Mouse (Mus musculus) testis, adult 2 months (tissue): ENCODE data around the gene Cacna1a. TPM values are rescaled to one million over a fixed set of nuclear protein-coding genes. Genes with fewer than 3 reads are reported as not detected.

Experiments used
- H3K27ac ChIP-seq: fragments of 200-500 bp; 2 replicates; pipeline ENCODE4 v1.5.1; 2012; ENCODE audit warnings: low read depth, low read length; ENCODE audit not compliant: control insufficient read depth, insufficient read depth
- H3K27me3 ChIP-seq: fragments of 200-500 bp; 2 replicates; pipeline ENCODE4 v1.6.1; 2012; ENCODE audit warnings: mild to moderate bottlenecking, low read length, moderate library complexity; ENCODE audit not compliant: control insufficient read depth, insufficient read depth
- H3K36me3 ChIP-seq: fragments of 200-500 bp; 2 replicates; pipeline ENCODE4 v1.6.1; 2012; ENCODE audit warnings: mild to moderate bottlenecking, low read length; ENCODE audit not compliant: control insufficient read depth, insufficient read depth
- H3K4me1 ChIP-seq: fragments of 200-500 bp; 2 replicates; pipeline ENCODE4 v1.6.1; 2012; ENCODE audit warnings: low read length; ENCODE audit not compliant: control insufficient read depth, insufficient read depth
- H3K4me3 ChIP-seq: fragments of 200-500 bp; 2 replicates; pipeline ENCODE4 v1.5.1; 2012; ENCODE audit warnings: low read depth, mild to moderate bottlenecking, low read length, moderate library complexity, mixed read lengths; ENCODE audit not compliant: control insufficient read depth
- CTCF ChIP-seq: fragments of 200-500 bp; IDR thresholded peaks from 2 replicates; pipeline ENCODE4 v1.5.1; 2012; ENCODE audit warnings: low read depth, mild to moderate bottlenecking, inconsistent platforms, low read length, moderate library complexity; ENCODE audit not compliant: control insufficient read depth, insufficient read depth, insufficient replicate concordance
- POLR2A ChIP-seq: fragments of 200-500 bp; IDR thresholded peaks from 2 replicates; pipeline ENCODE4 v1.6.1; 2012; ENCODE audit warnings: low read depth, mild to moderate bottlenecking, inconsistent platforms, low read length, moderate library complexity; ENCODE audit not compliant: control insufficient read depth
- polyA plus RNA-seq: library from polyadenylated mRNA; depleted of rRNA; stranded (reverse); fragments of >200 nt; gene quantifications from 2 replicates; pipeline ENCODE4 v1.2.3, GENCODE M21; 2012

The Cacna1a gene
- polyA plus RNA-seq, 1 experiment, result 10.3 TPM

GRCm38 (mm10) chr8:84350960-84351359, 37.3 kb upstream of the Cacna1a start:
- H3K27me3 ChIP-seq, result no peaks in the 10 kb centered on the region

GRCm38 (mm10) chr8:84356482-84356881, 31.8 kb upstream of the Cacna1a start:
- Histone ChIP-seq H3K27ac (no peak overlapping the region), H3K4me3 (peak overlapping the region; percentile 2; the same call in 1 of the 2 replicates)
- TF ChIP-seq CTCF, result no peak
- TF ChIP-seq POLR2A, result no peak

More at GRCm38 (mm10) chr8:84350960-84351359, 37.3 kb upstream of the Cacna1a start:
- no peak overlapping the region for H3K4me3 ChIP-seq
- H3K4me1 ChIP-seq, result no peaks in the 10 kb centered on the region
- H3K27ac ChIP-seq, result no peak overlapping the region
- no peak for TF ChIP-seq CTCF
- TF ChIP-seq POLR2A, result no peak
- H3K36me3 ChIP-seq, result no peaks in the 10 kb centered on the region

GRCm38 (mm10) chr8:84357631-84358371, 30.4 kb upstream of the Cacna1a start:
- H3K27ac ChIP-seq, result no peak overlapping the region
- H3K4me3 ChIP-seq, result no peak overlapping the region
- TF ChIP-seq CTCF, result peak; percentile 94; the same call in 1 of the 2 replicates
- TF ChIP-seq POLR2A, result no peak

More at GRCm38 (mm10) chr8:84356482-84356881, 31.8 kb upstream of the Cacna1a start:
- H3K27me3 ChIP-seq, result no peaks in the 10 kb centered on the region
- peaks cover 9% of the 10 kb centered on the region for H3K4me1 ChIP-seq
- H3K36me3 ChIP-seq, result no peaks in the 10 kb centered on the region

GRCm38 (mm10) chr8:84363428-84364134, 24.7 kb upstream of the Cacna1a start:
- no peak overlapping the region for H3K27ac ChIP-seq
- TF ChIP-seq CTCF (peak; percentile 99), POLR2A (no peak)
- H3K27me3 ChIP-seq, result no peaks in the 10 kb centered on the region
- no peak overlapping the region for H3K4me3 ChIP-seq
- no peaks in the 10 kb centered on the region; the same call in 1 of the 2 replicates for H3K4me1 ChIP-seq
- no peaks in the 10 kb centered on the region for H3K36me3 ChIP-seq

More at GRCm38 (mm10) chr8:84357631-84358371, 30.4 kb upstream of the Cacna1a start:
- peaks cover 9% of the 10 kb centered on the region for H3K4me1 ChIP-seq
- no peaks in the 10 kb centered on the region for H3K27me3 ChIP-seq
- no peaks in the 10 kb centered on the region for H3K36me3 ChIP-seq

- TF ChIP-seq POLR2A, result no peak
- TF ChIP-seq CTCF, result no peak
- no peaks in the 10 kb centered on the region for H3K36me3 ChIP-seq
Observed at GRCm38 (mm10) chr8:84365197-84365596, 23.0 kb upstream of the Cacna1a start.

GRCm38 (mm10) chr8:84370972-84371371, 17.3 kb upstream of the Cacna1a start:
- Histone ChIP-seq H3K4me3 (no peak overlapping the region), H3K27me3 (no peaks in the 10 kb centered on the region), H3K4me1 (no peaks in the 10 kb centered on the region), H3K36me3 (no peaks in the 10 kb centered on the region), H3K27ac (no peak overlapping the region)
- no peak for TF ChIP-seq POLR2A
- no peak for TF ChIP-seq CTCF

More at GRCm38 (mm10) chr8:84365197-84365596, 23.0 kb upstream of the Cacna1a start:
- H3K4me3 ChIP-seq, result no peak overlapping the region
- H3K27ac ChIP-seq, result no peak overlapping the region
- H3K4me1 ChIP-seq, result no peaks in the 10 kb centered on the region; the same call in 1 of the 2 replicates
- H3K27me3 ChIP-seq, result no peaks in the 10 kb centered on the region

- Histone ChIP-seq H3K4me1 (no peaks in the 10 kb centered on the region), H3K36me3 (no peaks in the 10 kb centered on the region), H3K4me3 (no peak overlapping the region), H3K27ac (no peak overlapping the region), H3K27me3 (no peaks in the 10 kb centered on the region)
- TF ChIP-seq POLR2A, result no peak
Observed at GRCm38 (mm10) chr8:84375038-84375437, 13.2 kb upstream of the Cacna1a start.
